Mouse (Mus musculus): ENCODE results near the gene Cacna2d3.
A peak's percentile ranks its signal among the peaks of the same experiment; 100 is the strongest.

The Cacna2d3 gene

DNA sequence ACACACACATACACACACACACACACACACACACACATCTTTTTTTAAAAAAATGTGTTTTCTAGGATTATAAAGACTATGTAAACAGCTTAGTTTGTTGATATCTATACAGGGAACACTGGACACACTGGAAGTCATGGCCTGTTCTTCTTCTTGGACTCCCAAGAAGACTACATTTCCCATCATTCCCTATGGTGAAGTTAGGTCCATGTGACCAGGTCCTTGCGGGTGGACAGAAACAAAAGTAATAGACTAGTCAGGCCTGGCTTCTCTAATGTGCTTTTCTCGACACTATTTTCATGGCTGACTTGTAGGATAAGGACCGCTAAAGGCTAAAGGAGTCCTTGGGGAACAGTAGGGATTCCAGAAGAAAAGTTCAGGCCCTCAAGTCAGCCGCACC, 78.4 kb downstream of the Cacna2d3 start:
- DNase-seq (ENCODE audit: low spot score in 2 of 2), result no peak

DNA sequence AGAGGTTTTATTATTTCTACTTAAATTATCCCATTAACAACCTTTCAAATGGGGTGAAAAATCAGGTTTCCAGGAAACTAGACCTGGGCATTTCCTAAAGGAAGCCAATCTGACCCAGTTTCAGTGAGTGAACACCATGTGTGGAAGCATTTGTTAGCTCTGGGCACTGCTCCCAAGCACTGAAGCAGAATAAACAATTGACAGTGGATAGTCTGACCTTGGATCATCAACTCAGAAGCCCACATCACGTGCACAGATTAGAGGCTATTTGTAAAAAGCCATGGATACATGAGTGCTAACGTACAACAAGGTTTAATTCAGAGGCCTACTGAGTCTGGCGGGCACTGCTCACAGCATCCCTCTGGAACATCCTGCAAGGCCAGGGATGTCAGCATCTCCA, 82.4 kb downstream of the Cacna2d3 start:
- no peak for DNase-seq (ENCODE audit: low spot score in 2 of 2)

DNA sequence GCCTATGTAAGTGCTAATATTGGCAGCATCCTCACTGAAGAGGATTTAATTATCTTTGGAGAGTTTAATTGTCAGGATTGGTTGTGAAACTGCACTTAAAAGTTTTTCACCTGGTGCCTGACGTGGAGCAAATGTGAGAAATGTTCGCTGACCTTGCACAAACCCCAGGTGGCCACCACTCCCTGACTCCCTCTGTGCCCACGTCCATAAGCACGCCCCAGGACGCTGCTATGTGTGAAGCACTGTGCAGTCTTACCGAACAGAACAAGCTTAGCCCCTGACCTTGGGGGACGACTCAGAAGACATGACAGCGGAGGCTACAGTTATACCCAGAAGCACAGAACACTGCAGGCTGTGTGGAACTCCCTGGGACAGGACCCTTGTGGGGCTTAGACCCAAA, 93.5 kb downstream of the Cacna2d3 start:
- no peak for DNase-seq (ENCODE audit: low spot score in 2 of 2)

DNA sequence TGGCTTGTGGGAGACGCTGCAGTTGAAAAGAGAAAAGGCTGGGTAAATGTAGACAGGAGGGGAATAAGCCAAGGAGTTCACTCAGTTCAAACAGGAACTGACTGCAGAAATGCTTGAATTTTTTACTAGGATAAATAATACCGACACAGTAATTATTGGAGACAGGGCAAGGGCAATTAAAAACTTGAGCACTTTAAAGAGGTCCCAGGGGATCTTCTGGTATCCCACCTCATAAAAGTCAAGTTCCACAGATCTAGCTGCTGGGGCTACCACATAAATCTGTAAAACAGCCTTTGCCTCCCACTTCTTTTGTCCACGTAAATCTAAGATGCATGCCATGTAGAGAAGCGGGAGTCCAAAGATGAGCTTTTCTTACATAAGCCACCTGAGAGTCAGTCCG, 109.2 kb downstream of the Cacna2d3 start:
- DNase-seq (ENCODE audit: low spot score in 2 of 2), result no peak

DNA sequence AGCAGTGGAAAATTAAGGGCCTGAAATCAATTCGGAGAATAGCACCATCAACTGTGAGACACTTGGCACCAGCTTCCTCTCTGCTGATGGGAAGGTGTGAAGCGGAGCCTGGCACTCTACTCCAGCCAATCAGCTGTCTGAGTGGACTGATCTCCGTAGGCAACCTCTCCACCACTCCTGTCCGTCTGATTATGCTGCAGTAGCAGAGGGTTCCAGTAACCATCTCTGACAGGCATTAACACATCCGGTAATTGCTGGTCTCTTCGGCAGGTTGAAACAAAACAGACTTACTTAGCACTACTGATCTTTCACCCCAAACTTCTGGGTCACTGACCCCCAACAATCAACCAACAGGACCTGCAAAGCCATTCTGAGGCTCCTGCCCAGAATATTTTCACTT, 112.9 kb downstream of the Cacna2d3 start:
- no peak for DNase-seq (ENCODE audit: low spot score in 2 of 2)

DNA sequence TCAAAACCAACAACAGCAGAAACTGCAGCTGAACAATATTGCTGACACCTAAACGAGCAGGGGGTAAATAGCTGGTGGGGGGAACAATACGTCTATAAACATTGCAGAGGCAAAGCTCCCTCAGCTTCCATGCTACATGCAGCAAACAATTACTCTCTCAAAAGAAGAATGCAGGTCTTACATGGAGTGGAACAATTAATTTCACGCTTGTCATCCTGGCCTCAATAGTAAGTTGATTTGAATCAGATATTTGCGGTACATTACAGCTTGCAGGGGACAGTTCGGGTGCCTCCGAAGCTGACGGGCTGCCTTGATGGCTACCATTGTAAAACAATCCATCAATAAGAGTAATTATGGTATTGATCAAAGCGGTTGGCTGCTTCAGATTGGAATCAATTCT, 122.2 kb downstream of the Cacna2d3 start:
- no peak for DNase-seq (ENCODE audit: low spot score in 2 of 2)

DNA sequence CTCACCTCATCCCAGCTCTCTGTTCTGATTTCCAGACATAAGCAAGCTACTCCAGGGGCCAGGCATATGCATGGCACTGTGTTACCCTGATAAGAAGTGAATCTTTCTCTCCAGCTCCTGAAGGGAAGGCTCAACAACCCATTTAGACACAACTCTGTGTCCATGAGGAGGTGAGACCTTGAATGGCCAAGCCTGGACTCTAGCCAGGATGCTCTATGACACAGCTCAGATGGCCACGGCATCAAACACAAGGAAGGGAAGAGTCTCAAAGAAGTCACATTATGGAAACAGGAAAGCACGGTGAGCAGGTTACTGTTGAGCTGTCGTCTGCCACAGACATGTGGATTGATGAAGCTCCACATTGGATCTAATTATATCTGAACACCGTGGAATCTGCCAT, 128.8 kb downstream of the Cacna2d3 start:
- no peak for DNase-seq (ENCODE audit: low spot score in 2 of 2)

DNA sequence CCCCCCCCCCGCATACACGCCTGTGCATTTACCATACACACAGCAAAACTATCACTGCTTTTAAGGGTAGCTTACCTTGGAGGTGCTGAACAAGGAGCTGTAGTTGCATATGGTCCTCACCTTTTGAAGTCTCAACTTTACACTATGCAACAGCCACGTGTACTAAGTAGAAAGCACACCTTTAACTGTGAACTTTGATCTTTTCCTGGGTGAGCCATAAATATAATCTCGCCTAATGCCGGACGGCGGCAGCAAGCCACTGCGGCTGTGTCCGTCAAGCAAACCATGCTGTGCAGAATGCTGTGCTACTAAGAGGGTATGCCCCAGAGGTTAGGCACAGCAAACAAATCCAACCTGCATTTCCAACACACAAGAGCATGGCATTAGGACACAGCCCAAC, 132.0 kb downstream of the Cacna2d3 start:
- DNase-seq (ENCODE audit: low spot score in 2 of 2), result no peak

DNA sequence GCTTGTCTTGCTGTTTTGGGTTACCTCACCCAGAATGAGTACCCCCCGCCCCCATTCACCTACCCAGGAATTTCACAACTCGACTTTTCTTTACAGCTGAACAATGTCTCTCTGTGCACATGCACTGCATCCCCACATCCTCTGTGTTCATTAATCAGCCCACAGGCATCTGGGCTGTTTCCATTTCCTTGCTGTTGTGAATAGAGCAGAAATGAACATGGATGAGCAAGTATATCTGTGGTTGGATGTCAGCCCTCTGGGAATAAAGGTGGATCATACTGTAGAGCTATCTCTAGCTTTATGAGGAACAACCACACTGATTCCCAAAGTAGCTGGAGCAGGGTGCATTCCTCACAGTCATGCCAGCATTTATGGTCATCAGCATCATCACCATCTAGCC, 139.7 kb downstream of the Cacna2d3 start:
- no peak for DNase-seq (ENCODE audit: low spot score in 2 of 2)

DNA sequence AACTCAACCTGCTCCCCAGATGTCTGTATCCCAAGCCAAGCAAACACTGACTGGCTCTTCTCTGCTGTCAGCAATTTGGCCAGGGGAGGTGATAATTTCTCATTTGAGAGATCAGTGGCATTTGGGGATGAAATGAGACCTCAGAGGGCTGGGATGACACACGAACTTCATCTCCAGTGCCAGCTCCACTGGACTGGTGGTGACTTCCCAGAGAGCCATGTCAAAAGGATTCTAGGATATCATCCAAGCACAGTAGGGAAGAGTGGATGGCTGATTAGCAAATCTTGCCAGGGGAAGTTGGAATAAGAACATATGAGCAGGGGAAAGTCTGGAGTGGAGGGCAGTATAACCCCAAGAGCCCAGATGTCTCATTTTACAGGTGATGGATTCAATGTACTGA, 143.9 kb downstream of the Cacna2d3 start:
- no peak for DNase-seq (ENCODE audit: low spot score in 2 of 2)

DNA sequence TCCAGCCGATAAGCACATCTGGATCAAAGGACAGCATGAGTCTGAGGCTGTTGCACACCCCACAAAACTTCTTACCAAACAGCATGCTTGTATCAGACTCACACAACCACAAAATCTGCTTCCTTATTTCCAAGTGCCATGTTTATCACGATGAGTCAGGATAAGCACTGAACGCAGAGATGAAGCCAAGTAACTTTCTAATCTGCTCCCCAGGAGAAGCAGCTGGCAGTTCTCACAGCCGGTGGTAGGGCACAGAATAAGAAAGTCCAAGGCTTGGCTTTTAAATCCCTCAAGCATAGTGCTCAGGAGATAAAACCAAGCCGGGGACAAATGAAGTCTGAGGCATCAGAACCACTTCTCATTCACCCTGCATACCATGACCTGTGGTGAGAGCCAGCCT, 146.1 kb downstream of the Cacna2d3 start:
- DNase-seq (ENCODE audit: low spot score in 2 of 2), result no peak

DNA sequence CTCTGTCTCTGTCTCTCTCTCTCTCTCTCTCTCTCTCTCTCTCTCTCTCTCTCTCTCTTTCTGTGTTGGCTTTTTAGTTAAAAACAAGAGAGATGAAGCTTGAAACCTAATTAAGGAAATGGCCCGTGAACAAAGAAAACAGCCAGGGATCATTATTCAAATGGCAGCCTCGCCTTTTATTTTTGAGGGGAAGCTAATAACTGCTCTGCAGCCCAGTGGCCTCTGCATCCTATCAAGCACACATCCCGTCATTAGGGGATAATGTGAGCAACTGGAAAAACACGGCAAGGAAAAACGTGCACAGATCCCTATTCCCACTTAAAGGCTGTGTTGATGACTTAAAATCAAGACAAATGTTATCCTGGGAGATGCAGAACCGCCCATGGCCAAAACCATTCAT, 159.0 kb downstream of the Cacna2d3 start:
- DNase-seq (ENCODE audit: low spot score in 2 of 2), result no peak

DNA sequence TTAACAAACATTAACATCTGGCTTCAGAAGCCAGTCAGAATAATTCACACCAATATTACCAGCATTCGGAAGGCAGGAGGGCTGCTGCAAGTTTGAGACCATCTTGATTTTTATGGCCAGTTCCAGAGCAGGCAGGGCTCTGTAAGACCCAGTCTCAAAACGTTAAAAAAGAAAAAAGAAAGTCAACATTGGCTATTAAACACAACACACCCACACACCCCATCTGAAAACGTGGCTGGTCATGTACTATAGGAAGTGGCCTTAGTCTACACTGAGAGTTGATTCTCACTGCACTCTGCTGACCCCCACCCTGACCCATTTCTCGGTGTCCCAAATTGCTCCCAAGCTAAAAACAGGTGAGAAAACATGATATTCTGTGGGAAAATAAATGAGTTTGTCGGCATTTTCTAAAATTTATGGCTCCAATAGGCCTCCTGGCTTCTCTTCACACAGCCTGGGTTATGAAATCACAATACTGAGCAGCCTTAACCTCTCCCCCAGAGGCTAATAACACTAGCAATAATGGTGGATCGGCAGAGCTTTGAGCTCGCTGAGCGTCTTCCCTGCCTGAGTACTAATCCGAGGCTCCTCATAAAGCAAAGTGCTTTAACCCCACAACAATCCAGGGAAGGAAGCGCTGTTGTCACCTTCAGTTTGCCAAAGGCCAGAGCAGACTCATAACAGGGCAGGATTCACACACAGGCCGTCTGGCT, 160.4 kb downstream of the Cacna2d3 start:
- DNase-seq (ENCODE audit: low spot score in 2 of 2), result no peak

DNA sequence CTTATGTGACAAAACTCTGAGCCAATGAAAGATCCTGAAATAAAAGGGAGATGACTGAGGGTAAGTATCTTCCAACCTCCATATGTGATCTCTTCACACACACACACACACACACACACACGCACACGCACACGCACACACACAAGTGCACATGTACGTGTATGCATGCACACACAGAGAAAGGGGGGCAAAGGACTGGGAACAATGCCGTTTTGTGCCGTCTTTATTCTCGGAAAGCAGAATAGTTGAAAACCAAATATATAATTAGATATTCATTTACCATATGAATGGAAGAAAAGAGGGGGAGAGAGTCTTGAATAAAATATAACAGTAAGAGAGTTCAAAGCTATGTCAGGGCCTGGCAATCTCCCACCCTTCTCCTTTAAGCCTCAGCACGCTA, 163.2 kb downstream of the Cacna2d3 start:
- no peak for DNase-seq (ENCODE audit: low spot score in 2 of 2)

DNA sequence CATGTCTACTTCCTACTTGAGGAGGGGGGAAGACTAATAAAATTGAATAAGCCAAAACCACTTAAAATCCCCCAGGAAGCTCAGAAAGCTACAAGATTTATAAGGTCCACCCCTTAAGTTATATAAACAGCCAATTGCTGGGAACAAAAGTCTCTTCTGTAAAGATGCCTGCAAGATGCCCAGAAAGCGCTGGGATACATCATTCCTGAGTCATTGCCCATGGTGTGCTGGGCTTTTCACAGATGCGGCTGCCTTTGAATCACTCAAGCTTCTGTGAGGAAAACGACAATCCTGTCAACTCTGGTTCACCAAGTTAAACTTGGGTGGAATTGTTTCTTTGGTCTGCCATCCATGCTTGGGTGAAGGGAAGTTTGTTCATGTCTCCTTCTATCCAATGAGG, 165.5 kb downstream of the Cacna2d3 start:
- DNase-seq (ENCODE audit: low spot score in 2 of 2), result no peak

DNA sequence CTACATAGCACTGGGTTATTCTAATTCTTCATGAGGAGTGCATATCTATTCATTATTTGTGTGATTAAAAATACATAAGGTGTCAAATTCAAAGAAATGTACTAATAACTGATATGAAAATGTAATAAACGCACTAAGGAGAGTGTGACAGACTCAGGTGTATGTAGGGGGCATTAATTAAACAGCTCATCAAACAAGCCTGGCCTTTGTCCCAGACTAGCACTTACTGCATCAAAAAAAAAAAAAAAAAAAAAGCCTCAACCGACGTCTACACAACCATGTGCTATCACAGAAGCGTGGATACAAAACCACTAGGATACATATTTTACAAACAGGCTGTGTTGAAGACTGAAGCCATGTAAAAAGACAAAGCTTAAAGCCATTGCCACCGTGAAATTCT, 169.2 kb downstream of the Cacna2d3 start:
- DNase-seq (ENCODE audit: low spot score in 2 of 2), result no peak

DNA sequence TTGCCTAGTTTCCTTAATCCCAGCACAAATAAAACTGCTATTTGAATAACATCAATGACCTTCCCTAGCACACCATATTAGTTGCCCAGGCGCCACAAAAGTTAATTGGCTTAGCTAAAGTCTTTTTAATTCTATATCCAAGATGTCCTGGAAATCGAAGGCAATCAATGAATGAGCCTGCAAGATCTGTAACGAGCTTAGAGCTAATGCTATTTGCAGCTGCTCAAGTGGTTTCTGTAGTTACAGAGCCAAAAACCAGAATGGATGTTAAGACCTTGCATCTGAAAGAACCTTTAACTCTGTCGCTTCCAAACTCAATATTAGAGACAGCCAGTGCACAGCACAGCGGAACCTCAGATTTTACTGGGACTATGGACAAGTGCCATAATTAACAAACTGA, 173.0 kb downstream of the Cacna2d3 start:
- no peak for DNase-seq (ENCODE audit: low spot score in 2 of 2)

DNA sequence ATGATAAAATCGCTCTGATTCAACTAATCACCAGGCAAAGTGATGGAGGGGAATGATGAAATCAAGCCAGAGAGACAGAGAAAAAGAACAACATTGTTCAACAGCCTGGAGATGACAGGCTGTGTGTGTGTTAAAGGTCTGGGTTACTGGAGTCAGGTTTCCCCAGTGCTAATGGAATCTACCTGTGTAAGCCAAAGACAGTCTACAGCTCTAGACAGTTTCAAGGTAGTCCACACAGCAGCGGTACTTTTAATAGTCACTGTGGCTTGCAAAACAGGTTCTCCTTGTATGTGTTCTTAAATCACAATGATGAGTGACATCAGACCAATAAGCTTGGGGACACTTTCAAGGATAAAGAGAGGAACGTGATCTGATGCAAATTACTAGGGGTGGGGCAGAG, 191.1 kb downstream of the Cacna2d3 start:
- DNase-seq (ENCODE audit: low spot score in 2 of 2), result no peak

DNA sequence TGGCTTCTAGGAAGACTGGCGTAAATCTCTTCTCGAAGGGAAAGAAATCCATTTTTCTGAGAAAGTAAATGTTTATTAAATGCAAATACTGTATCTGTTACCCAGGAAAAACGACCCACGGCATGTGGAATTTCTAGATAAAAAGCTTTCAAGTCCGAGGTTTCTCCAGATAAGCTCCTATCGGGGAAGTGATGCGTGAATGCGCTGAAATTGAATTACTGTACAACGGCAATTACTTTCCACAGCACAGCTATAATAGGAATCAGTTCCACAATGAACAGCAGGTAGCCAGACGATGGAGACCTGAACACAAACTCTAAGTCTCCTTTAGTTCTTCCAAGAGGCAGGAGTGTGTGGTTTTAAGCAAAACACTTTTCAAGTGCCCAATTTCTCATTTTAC, 193.0 kb downstream of the Cacna2d3 start:
- no peak for DNase-seq (ENCODE audit: low spot score in 2 of 2)

DNA sequence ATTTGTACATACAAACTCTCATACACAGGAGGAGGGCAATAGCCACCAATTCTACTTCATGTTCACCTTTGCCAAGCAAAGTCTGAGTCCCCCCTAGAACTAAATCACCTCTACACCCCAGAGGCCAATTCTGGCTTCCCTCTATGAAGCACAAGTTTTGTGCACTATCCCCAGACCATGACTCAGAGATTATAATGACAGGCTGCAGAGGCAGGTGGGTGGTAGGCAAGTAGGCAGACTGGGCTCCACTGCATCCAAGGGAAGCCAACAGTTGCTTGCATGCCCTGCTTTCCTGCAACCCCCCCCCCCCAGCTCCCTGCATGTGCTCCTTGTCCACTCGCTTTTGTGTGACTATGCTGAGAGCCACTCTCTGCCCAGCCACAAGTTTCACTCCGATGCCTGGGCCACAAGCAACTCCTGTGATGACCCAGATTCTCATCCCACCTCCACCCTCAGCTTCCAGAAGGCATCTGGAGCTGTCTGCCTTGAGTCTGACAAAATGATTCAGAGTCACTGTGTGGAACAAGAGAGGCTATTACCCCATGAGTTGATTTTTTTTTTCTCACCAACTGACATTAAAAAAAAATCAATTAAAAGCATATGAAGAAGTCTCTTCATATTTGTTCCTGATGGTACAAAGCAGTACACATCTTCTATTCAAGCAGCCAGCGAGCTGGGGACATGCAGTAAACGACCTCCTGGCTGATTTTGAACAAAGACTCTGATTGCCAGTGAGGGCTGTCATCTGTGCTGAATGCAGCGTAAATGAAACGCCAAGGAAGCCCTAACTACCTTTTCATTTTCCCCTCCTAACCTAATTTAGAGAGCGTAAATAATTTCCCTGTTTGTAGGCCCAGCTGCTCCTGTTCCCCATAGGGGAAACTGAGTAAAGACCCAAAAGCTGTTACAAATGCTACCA, 201.7 kb downstream of the Cacna2d3 start:
- DNase-seq (ENCODE audit: low spot score in 2 of 2), result peak; percentile 16 to 45

DNA sequence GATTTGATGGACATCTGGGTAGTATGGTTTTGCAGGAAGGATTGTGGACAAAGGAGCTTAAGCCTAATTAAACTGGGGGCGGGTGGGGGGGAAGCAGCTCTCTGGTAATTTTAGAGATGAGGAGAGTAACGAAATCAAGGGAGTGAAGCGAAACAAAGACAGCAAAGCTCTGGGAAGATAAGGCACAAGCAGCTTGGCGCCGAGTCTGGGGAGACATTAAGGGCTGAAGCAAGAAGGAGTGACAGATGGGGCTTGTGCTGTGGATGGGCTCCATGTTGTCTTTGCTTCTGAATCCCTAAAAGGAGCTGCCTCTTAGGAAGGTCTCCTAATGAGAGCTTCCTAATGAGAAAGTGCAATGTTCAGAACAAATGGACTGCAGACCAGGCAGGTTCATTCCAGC, 219.0 kb downstream of the Cacna2d3 start:
- DNase-seq (ENCODE audit: low spot score in 2 of 2), result no peak

DNA sequence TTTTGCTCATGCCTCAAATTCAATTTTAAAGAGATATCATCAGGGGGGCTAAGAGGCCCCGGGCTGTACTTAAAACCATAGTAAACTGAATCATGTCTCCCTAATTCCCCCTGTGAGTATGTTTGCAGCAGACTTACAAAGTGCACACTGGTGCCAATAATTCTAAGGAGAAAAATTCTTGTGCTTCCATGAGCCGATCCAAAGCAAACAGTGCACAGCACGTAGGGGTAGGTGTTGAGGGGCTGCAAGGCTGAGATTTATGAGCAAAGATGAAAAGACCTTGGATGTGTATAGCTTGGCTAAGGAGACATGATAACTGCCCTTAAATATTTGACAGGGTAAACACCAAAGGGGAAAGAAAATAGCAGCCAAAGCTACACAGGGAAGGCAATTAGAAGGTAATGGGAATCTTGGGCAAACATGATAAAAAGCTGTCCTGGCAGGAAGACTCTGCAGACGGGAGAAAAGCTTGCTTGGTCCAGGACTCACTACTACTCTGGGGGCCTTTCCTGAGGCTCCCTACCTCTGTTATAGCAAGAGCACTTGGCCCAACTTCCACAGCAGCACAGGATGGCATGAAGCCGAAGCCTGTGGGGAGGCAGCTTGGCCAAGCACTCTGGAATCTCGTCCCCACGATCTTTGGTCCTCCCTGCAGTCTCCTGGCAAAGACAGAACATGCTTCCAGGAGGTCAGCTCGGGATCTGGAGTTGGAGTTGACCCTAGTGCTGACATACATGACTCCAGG, 222.9 kb downstream of the Cacna2d3 start:
- DNase-seq (ENCODE audit: low spot score in 2 of 2), result no peak

DNA sequence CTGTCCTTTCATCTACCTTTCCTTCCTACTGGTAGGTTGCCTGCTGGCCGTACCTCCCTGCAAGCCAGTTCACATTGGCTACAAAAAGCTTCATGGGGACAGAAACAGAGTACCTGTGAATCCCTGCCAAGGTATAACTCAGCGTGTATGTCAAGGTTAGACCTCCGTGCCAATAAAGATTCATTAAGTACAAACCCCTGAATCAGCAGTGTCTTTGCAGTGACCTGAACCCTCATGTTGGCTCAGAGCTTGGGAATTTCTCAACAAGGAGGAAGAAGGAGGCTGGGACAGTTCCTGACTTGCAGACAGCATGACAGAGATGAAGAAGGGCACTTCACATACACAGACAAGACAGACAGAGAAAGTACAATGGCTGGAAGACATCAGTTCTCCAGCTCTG, 225.1 kb downstream of the Cacna2d3 start:
- no peak for DNase-seq (ENCODE audit: low spot score in 2 of 2)
